Mouse (Mus musculus): Measurements from ENCODE around the gene Tbkbp1. TPM values are rescaled to one million over a fixed set of nuclear protein-coding genes. Genes with fewer than 3 reads are reported as not detected.
A peak's percentile ranks its signal among the peaks of the same experiment; 100 is the strongest.

Gene Tbkbp1
- total and polyA plus RNA-seq, 3 experiments: 0.44 to 5.7 (median 3.1) TPM

- Histone ChIP-seq H3K4me2 (ENCODE audit: insufficient read depth, low read depth, poor library complexity, severe bottlenecking) (no peak overlapping the region), H3K4me3 (replicated peaks in 1 of 3; ENCODE audit: low read depth in 2 of 3, low read length in 2 of 3, poor library complexity in 1 of 3) (no peak overlapping the region), H3K9me3 (replicated peaks; ENCODE audit: low read length) (peaks cover 6% of the 10 kb centered on the region), H3K36me3 (replicated peaks in 1 of 2; ENCODE audit: control insufficient read depth in 1 of 2, insufficient read depth in 1 of 2, low read length in 1 of 2) (no peaks in the 10 kb centered on the region), H3K9ac (ENCODE audit: insufficient read depth, low read depth) (no peak overlapping the region), H3K4me1 (ENCODE audit: control insufficient read depth in 1 of 2, insufficient read depth in 2 of 2) (peaks cover 0 to 4% of the 10 kb centered on the region in 2 experiments; a peak in 1 of 4 replicates), H3K79me2 (replicated peaks; ENCODE audit: control insufficient read depth, extremely low read depth, insufficient read depth, poor library complexity, severe bottlenecking) (no peaks in the 10 kb centered on the region), H3K27ac (ENCODE audit: insufficient read depth, low read depth) (no peak overlapping the region), H3K27me3 (replicated peaks) (peaks cover 66% of the 10 kb centered on the region)
- TF ChIP-seq USF2 (conservative IDR thresholded peaks at IDR 0.05; ENCODE audit: low read depth, low read length) (no peak), KAT2A (IDR thresholded peaks at IDR 0.05; ENCODE audit: insufficient replicate concordance, low read length) (no peak), CHD2 (IDR thresholded peaks at IDR 0.05; ENCODE audit: low read length) (peak; percentile 85; the same call in 1 of the 2 replicates)
- DNase-seq (ENCODE audit: extremely low read depth): no peak
- in situ Hi-C loops (cut with MboI; ENCODE audit: low pct_ligation_motif_present, low pct_unique_long_range_greater_than_20kb, low sequenced_read_pairs): loop anchor here (10.0 kb wide), 1 partner anchor 50 kb away; no protein-coding TSS in a partner anchor
- dilution Hi-C loops (cut with MboI; ENCODE audit: extremely low pct_ligation_motif_present, extremely low pct_unique_long_range_greater_than_20kb, low sequenced_read_pairs): no loop called here
These were observed 56.7 kb downstream of the Tbkbp1 start for GRCm38 (mm10) chr11:97094600-97094999.

DNA sequence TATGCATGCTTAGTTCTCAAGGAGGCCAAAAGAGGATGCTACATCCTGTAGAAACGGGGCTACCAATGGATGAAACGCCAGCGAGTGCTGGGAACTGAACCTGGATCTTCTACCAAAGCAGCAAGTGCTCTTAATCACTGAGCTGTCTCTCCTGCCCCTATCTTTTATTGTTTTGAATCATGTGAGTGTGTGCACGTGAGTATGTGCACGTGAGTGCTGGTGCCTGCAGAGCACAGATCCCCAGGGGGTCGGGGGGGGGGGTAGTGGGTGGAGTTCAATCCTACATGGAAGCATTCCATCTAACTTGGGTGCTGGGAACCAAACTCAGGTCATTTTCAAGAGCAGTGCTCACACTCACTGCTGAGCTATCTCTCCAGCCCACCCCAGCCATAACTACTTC lies 64.9 kb downstream of the Tbkbp1 start:
- dilution Hi-C loops (cut with MboI; ENCODE audit: extremely low pct_ligation_motif_present, extremely low pct_unique_long_range_greater_than_20kb, low sequenced_read_pairs) (no loop called here), in situ Hi-C loops (cut with MboI; ENCODE audit: low pct_ligation_motif_present, low pct_unique_long_range_greater_than_20kb, low sequenced_read_pairs) (no loop called here)
- peaks cover 19% of the 10 kb centered on the region for H3K27me3 ChIP-seq (replicated peaks)
- peaks cover 46% of the 10 kb centered on the region for H3K9me3 ChIP-seq (replicated peaks; ENCODE audit: low read length)
- TF ChIP-seq BHLHE40 (IDR thresholded peaks at IDR 0.05; ENCODE audit: low read depth, low read length): peak; percentile 55; the same call in 1 of the 2 replicates
- no peak for TF ChIP-seq NRF1 (IDR thresholded peaks at IDR 0.05; ENCODE audit: low read depth, low read length)
- no peak overlapping the region for H3K27ac ChIP-seq (ENCODE audit: insufficient read depth, low read depth)
- no peak overlapping the region for H3K4me2 ChIP-seq (ENCODE audit: insufficient read depth, low read depth, poor library complexity, severe bottlenecking)
- H3K79me2 ChIP-seq (replicated peaks; ENCODE audit: control insufficient read depth, extremely low read depth, insufficient read depth, poor library complexity, severe bottlenecking): no peaks in the 10 kb centered on the region
- H3K36me3 ChIP-seq (replicated peaks in 1 of 2; ENCODE audit: control insufficient read depth in 1 of 2, insufficient read depth in 1 of 2, low read length in 1 of 2): no peaks in the 10 kb centered on the region
- peaks cover 18 to 19% of the 10 kb centered on the region in 2 experiments for H3K4me1 ChIP-seq (ENCODE audit: control insufficient read depth in 1 of 2, insufficient read depth in 2 of 2)
- H3K9ac ChIP-seq (ENCODE audit: insufficient read depth, low read depth): no peak overlapping the region
- no peak for DNase-seq (ENCODE audit: extremely low read depth)
- no peak overlapping the region for H3K4me3 ChIP-seq (replicated peaks in 1 of 3; ENCODE audit: low read depth in 2 of 3, low read length in 2 of 3, poor library complexity in 1 of 3)

Other genes starting within 250 kb of the Tbkbp1 start
- gene Cdk5rap3, start 235.0 kb downstream of the Tbkbp1 start, total RNA-seq (2012; rRNA removed): 96.3 and 112 TPM in 2 replicates
- gene Cdk5rap3, start 235.0 kb downstream of the Tbkbp1 start, total RNA-seq (2014; rRNA removed): 59.5 and 61.6 TPM in 2 replicates
- gene Cdk5rap3, start 235.0 kb downstream of the Tbkbp1 start, polyA plus RNA-seq (2012; ENCODE audit: insufficient read length, low read depth): 70.3 and 80.0 TPM in 2 replicates
- gene Prr15l, start 223.4 kb downstream of the Tbkbp1 start, total RNA-seq (2012; rRNA removed): 0.08 TPM in 2 replicates
- not detected in 2 replicates for gene Prr15l, start 223.4 kb downstream of the Tbkbp1 start, total RNA-seq (2014; rRNA removed)
- gene Prr15l, start 223.4 kb downstream of the Tbkbp1 start, polyA plus RNA-seq (2012; ENCODE audit: insufficient read length, low read depth): 0.19 and 0.31 TPM in 2 replicates
- 38.5 and 42.9 TPM in 2 replicates for gene Pnpo, start 207.5 kb downstream of the Tbkbp1 start, total RNA-seq (2012; rRNA removed)
- gene Pnpo, start 207.5 kb downstream of the Tbkbp1 start, total RNA-seq (2014; rRNA removed): 54.3 and 56.2 TPM in 2 replicates
- 32.5 and 36.3 TPM in 2 replicates for gene Pnpo, start 207.5 kb downstream of the Tbkbp1 start, polyA plus RNA-seq (2012; ENCODE audit: insufficient read length, low read depth)
- gene Sp2, start 168.5 kb downstream of the Tbkbp1 start, total RNA-seq (2012; rRNA removed): 2.1 and 2.8 TPM in 2 replicates
- 1.1 TPM in 2 replicates for gene Sp2, start 168.5 kb downstream of the Tbkbp1 start, total RNA-seq (2014; rRNA removed)
- gene Sp2, start 168.5 kb downstream of the Tbkbp1 start, polyA plus RNA-seq (2012; ENCODE audit: insufficient read length, low read depth): 15.9 and 21.0 TPM in 2 replicates
- 44.3 and 65.5 TPM in 2 replicates for gene Sp6, start 138.1 kb downstream of the Tbkbp1 start, total RNA-seq (2012; rRNA removed)
- 15.8 and 18.4 TPM in 2 replicates for gene Sp6, start 138.1 kb downstream of the Tbkbp1 start, total RNA-seq (2014; rRNA removed)
- gene Sp6, start 138.1 kb downstream of the Tbkbp1 start, polyA plus RNA-seq (2012; ENCODE audit: insufficient read length, low read depth): 10.0 and 10.1 TPM in 2 replicates
- 55.8 and 63.9 TPM in 2 replicates for gene Scrn2, start 121.6 kb downstream of the Tbkbp1 start, total RNA-seq (2012; rRNA removed)
- gene Scrn2, start 121.6 kb downstream of the Tbkbp1 start, total RNA-seq (2014; rRNA removed): 34.5 and 37.5 TPM in 2 replicates
- gene Scrn2, start 121.6 kb downstream of the Tbkbp1 start, polyA plus RNA-seq (2012; ENCODE audit: insufficient read length, low read depth): 35.2 and 41.1 TPM in 2 replicates
- 0.38 and 0.46 TPM in 2 replicates for gene Lrrc46, start 110.1 kb downstream of the Tbkbp1 start, total RNA-seq (2012; rRNA removed)
- 0.23 TPM in 1 of 2 replicates, not detected in the other for gene Lrrc46, start 110.1 kb downstream of the Tbkbp1 start, total RNA-seq (2014; rRNA removed)
- gene Lrrc46, start 110.1 kb downstream of the Tbkbp1 start, polyA plus RNA-seq (2012; ENCODE audit: insufficient read length, low read depth): 0.91 and 1.0 TPM in 2 replicates
- 111 and 119 TPM in 2 replicates for gene Mrpl10, start 109.9 kb downstream of the Tbkbp1 start, total RNA-seq (2012; rRNA removed)
- gene Mrpl10, start 109.9 kb downstream of the Tbkbp1 start, total RNA-seq (2014; rRNA removed): 93.2 and 104 TPM in 2 replicates
- gene Mrpl10, start 109.9 kb downstream of the Tbkbp1 start, polyA plus RNA-seq (2012; ENCODE audit: insufficient read length, low read depth): 110 and 132 TPM in 2 replicates
- 14.2 and 17.6 TPM in 2 replicates for gene Osbpl7, start 100.9 kb downstream of the Tbkbp1 start, total RNA-seq (2012; rRNA removed)
- gene Osbpl7, start 100.9 kb downstream of the Tbkbp1 start, total RNA-seq (2014; rRNA removed): 6.6 and 7.4 TPM in 2 replicates
- 22.1 and 24.4 TPM in 2 replicates for gene Osbpl7, start 100.9 kb downstream of the Tbkbp1 start, polyA plus RNA-seq (2012; ENCODE audit: insufficient read length, low read depth)
- gene Tbx21, start 36.2 kb downstream of the Tbkbp1 start, total RNA-seq (2012; rRNA removed): 0.08 TPM in 2 replicates
- gene Tbx21, start 36.2 kb downstream of the Tbkbp1 start, total RNA-seq (2014; rRNA removed): not detected in 2 replicates
- gene Tbx21, start 36.2 kb downstream of the Tbkbp1 start, polyA plus RNA-seq (2012; ENCODE audit: insufficient read length, low read depth): 0.09 TPM in 1 of 2 replicates, not detected in the other
- 194 and 264 TPM in 2 replicates for gene Kpnb1, start 36.4 kb upstream of the Tbkbp1 start, total RNA-seq (2012; rRNA removed)
- 234 and 260 TPM in 2 replicates for gene Kpnb1, start 36.4 kb upstream of the Tbkbp1 start, total RNA-seq (2014; rRNA removed)
- 411 and 465 TPM in 2 replicates for gene Kpnb1, start 36.4 kb upstream of the Tbkbp1 start, polyA plus RNA-seq (2012; ENCODE audit: insufficient read length, low read depth)
- gene Npepps, start 129.1 kb upstream of the Tbkbp1 start, total RNA-seq (2012; rRNA removed): 37.6 and 42.5 TPM in 2 replicates
- 29.8 and 33.8 TPM in 2 replicates for gene Npepps, start 129.1 kb upstream of the Tbkbp1 start, total RNA-seq (2014; rRNA removed)
- gene Npepps, start 129.1 kb upstream of the Tbkbp1 start, polyA plus RNA-seq (2012; ENCODE audit: insufficient read length, low read depth): 50.8 and 56.3 TPM in 2 replicates
- 101 and 106 TPM in 2 replicates for gene Mrpl45, start 164.2 kb upstream of the Tbkbp1 start, total RNA-seq (2012; rRNA removed)
- 153 and 158 TPM in 2 replicates for gene Mrpl45, start 164.2 kb upstream of the Tbkbp1 start, total RNA-seq (2014; rRNA removed)
- gene Mrpl45, start 164.2 kb upstream of the Tbkbp1 start, polyA plus RNA-seq (2012; ENCODE audit: insufficient read length, low read depth): 123 and 124 TPM in 2 replicates
- 0.04 and 0.08 TPM in 2 replicates for gene Gpr179, start 200.6 kb upstream of the Tbkbp1 start, total RNA-seq (2012; rRNA removed)
- gene Gpr179, start 200.6 kb upstream of the Tbkbp1 start, total RNA-seq (2014; rRNA removed): not detected in 2 replicates
- 0.03 and 0.05 TPM in 2 replicates for gene Gpr179, start 200.6 kb upstream of the Tbkbp1 start, polyA plus RNA-seq (2012; ENCODE audit: insufficient read length, low read depth)
- gene Socs7, start 211.1 kb upstream of the Tbkbp1 start, total RNA-seq (2012; rRNA removed): 17.0 and 17.4 TPM in 2 replicates
- gene Socs7, start 211.1 kb upstream of the Tbkbp1 start, total RNA-seq (2014; rRNA removed): 10.2 and 11.9 TPM in 2 replicates
- 14.2 and 15.1 TPM in 2 replicates for gene Socs7, start 211.1 kb upstream of the Tbkbp1 start, polyA plus RNA-seq (2012; ENCODE audit: insufficient read length, low read depth)

Data from CH12.LX (cell line).